Mouse (Mus musculus): ENCODE measurements around the gene P3h3.
"Not testable (repeated sequence)": the region's sequence is repeated elsewhere in the genome, so short reads cannot be mapped to it uniquely, and the experiment has no call there.

GRCm38 (mm10) chr6:124831199-124831598 lies 26.4 kb downstream of the P3h3 start:
- not testable (repeated sequence) for TF ChIP-seq CTCF (IDR thresholded peaks at IDR 0.05; ENCODE audit: control insufficient read depth, insufficient read depth, low read length); POLR2A (IDR thresholded peaks at IDR 0.05; ENCODE audit: borderline replicate concordance, control insufficient read depth, low read depth, low read length)
